Mouse (Mus musculus) A20 (cell line): ENCODE results near the gene Anxa2.

Experiments used
- DNase-seq: peaks from one replicate; pipeline ENCODE4 v3.0.0-alpha.2; 2011; ENCODE audit warnings: low read depth, low spot score

The Anxa2 gene

GRCm38 (mm10) chr9:69458982-69459381, 5.6 kb downstream of the Anxa2 start:
- no peak for DNase-seq

- no peak for DNase-seq
Measured at GRCm38 (mm10) chr9:69459876-69460275, 6.5 kb downstream of the Anxa2 start.

GRCm38 (mm10) chr9:69463046-69463445, 9.6 kb downstream of the Anxa2 start:
- no peak for DNase-seq

- DNase-seq, result no peak
Measured at GRCm38 (mm10) chr9:69464109-69464756, 10.8 kb downstream of the Anxa2 start.

- DNase-seq, result no peak
Measured at GRCm38 (mm10) chr9:69466098-69466497, 12.7 kb downstream of the Anxa2 start.

GRCm38 (mm10) chr9:69467310-69467939, 14.0 kb downstream of the Anxa2 start:
- DNase-seq, result no peak

GRCm38 (mm10) chr9:69468991-69469390, 15.6 kb downstream of the Anxa2 start:
- DNase-seq, result no peak

GRCm38 (mm10) chr9:69470362-69470761, 16.9 kb downstream of the Anxa2 start:
- no peak for DNase-seq

GRCm38 (mm10) chr9:69470921-69471320, 17.5 kb downstream of the Anxa2 start:
- no peak for DNase-seq

- DNase-seq, result no peak
Measured at GRCm38 (mm10) chr9:69472724-69473123, 19.3 kb downstream of the Anxa2 start.

GRCm38 (mm10) chr9:69475873-69476272, 22.5 kb downstream of the Anxa2 start:
- no peak for DNase-seq

- DNase-seq, result no peak
Measured at GRCm38 (mm10) chr9:69477195-69477823, 23.9 kb downstream of the Anxa2 start.

- no peak for DNase-seq
Measured at GRCm38 (mm10) chr9:69477824-69478222, 24.4 kb downstream of the Anxa2 start.

GRCm38 (mm10) chr9:69480344-69480743, 26.9 kb downstream of the Anxa2 start:
- peak; percentile 74 for DNase-seq

- DNase-seq, result no peak
Measured at GRCm38 (mm10) chr9:69483811-69484210, 30.4 kb downstream of the Anxa2 start.

- peak; percentile 65 for DNase-seq
Measured at GRCm38 (mm10) chr9:69486140-69486539, 32.7 kb downstream of the Anxa2 start.

- DNase-seq, result no peak
Measured at GRCm38 (mm10) chr9:69488510-69488909, 35.1 kb downstream of the Anxa2 start.

GRCm38 (mm10) chr9:69488972-69489371, 35.6 kb downstream of the Anxa2 start:
- DNase-seq, result peak; percentile 35

GRCm38 (mm10) chr9:69492809-69493208, 39.4 kb downstream of the Anxa2 start:
- DNase-seq, result no peak

- peak; percentile 47 for DNase-seq
Measured at GRCm38 (mm10) chr9:69502504-69502903, 49.1 kb downstream of the Anxa2 start.

GRCm38 (mm10) chr9:69505611-69506010, 52.2 kb downstream of the Anxa2 start:
- DNase-seq, result peak; percentile 49

- DNase-seq, result no peak
Measured at GRCm38 (mm10) chr9:69507206-69507605, 53.8 kb downstream of the Anxa2 start.

- no peak for DNase-seq
Measured at GRCm38 (mm10) chr9:69508016-69508415, 54.6 kb downstream of the Anxa2 start.
